Mouse (Mus musculus): ENCODE results near the gene Kctd11. TPM values are rescaled to one million over a fixed set of nuclear protein-coding genes. Genes with fewer than 3 reads are reported as not detected.

The Kctd11 gene
- total RNA-seq, 2 experiments from 2014 or later, result 0.93 to 1.3 TPM

DNA sequence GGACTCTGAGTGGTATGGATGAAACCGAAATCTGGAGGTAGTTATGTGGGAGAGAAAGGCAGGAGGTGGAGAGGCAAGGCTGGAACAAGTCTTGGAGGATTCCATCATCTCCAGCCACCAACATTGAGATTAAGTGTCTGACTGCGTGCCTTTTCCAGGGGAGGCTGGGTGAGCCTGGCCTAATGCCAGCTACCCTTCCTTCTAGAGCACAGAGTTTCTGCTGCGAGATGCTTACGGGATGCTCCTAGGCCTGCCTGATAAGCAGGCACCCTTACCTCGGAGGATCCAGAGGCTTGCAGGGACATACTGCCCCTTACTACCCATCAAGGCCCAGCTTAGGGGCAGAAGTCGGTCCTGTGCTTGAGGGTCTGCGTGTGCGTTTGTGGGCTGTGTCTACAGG, 47.7 kb downstream of the Kctd11 start:
- no peak for DNase-seq (ENCODE audit: low spot score in 2 of 2)
- intact Hi-C loops (cut with DNase I), result no loop called here

DNA sequence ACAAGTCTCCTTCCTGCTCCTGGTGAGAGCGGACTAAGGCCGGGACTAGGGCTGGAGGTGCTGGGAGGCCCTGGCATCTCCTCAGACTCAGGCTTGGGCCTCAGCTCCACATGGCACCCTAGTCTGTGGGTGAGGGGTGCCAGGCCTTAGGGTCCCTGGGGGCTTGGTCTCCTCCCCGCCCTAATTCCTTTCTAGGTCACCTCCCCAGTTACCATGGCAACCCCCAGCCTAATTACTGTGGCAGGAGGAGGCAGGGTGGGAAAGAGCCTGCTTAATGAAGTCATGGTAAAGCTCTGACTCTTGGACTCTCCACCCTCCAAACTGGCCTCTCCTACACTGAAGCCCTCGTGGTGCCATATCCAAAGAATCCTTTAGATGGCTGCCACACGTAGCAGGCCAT, 52.4 kb downstream of the Kctd11 start:
- intact Hi-C loops (cut with DNase I), result no loop called here
- no peak for DNase-seq (ENCODE audit: low spot score in 2 of 2)

Small RNA genes within 50 kb of the gene (microRNA-seq; reads per million reads assigned to microRNA genes)
- gene Mir6924, result not detected

Other genes with a start within 250 kb of the Kctd11 start
- 100 to 1,000 TPM; 117 to 149 TPM for gene Fxr2, start 248.4 kb downstream of the Kctd11 start, total RNA-seq (2021)
- under 1 TPM in 1 of 2 experiments, not detected in 1; 0.39 TPM for gene Sox15, start 226.1 kb downstream of the Kctd11 start, total RNA-seq (2021)
- 10 to 100 TPM; 59.8 to 62.3 TPM for gene Mpdu1, start 218.8 kb downstream of the Kctd11 start, total RNA-seq (2021)
- 10 to 100 TPM; 14.9 to 15.1 TPM for gene Cd68, start 215.3 kb downstream of the Kctd11 start, total RNA-seq (2021)
- gene Eif4a1, start 209.0 kb downstream of the Kctd11 start, total RNA-seq (2021), result 100 to 1,000 TPM; 276 to 285 TPM
- 100 to 1,000 TPM in 1 of 2 experiments, 10 to 100 TPM in 1; 84.3 to 114 TPM for gene Senp3, start 199.3 kb downstream of the Kctd11 start, total RNA-seq (2021)
- gene Tnfsf13, start 195.6 kb downstream of the Kctd11 start, total RNA-seq (2021), result 1 to 10 TPM; 2.3 to 2.6 TPM
- gene Tnfsf12, start 185.6 kb downstream of the Kctd11 start, total RNA-seq (2021), result 10 to 100 TPM in 1 of 2 experiments, 1 to 10 TPM in 1; 7.2 to 12.3 TPM
- 1 to 10 TPM; 1.7 to 3.0 TPM for gene Tnfsfm13, start 185.3 kb downstream of the Kctd11 start, total RNA-seq (2021)
- gene Polr2a, start 122.8 kb downstream of the Kctd11 start, total RNA-seq (2021), result 10 to 100 TPM; 53.5 to 59.7 TPM
- not detected for gene Slc35g3, start 119.4 kb downstream of the Kctd11 start, total RNA-seq (2021)
- 100 to 1,000 TPM; 122 to 127 TPM for gene Zbtb4, start 115.5 kb downstream of the Kctd11 start, total RNA-seq (2021)
- gene Chrnb1, start 85.5 kb downstream of the Kctd11 start, total RNA-seq (2021), result under 1 TPM; 0.66 to 0.81 TPM
- gene Fgf11, start 79.5 kb downstream of the Kctd11 start, total RNA-seq (2021), result 10 to 100 TPM; 14.1 to 18.7 TPM
- not detected for gene Tmem102, start 75.8 kb downstream of the Kctd11 start, total RNA-seq (2021)
- gene Gm39566, start 66.1 kb downstream of the Kctd11 start, total RNA-seq (2021), result not detected
- not detected for gene Spem2, start 62.9 kb downstream of the Kctd11 start, total RNA-seq (2021)
- under 1 TPM; 0.52 TPM for gene Spem1, start 59.2 kb downstream of the Kctd11 start, total RNA-seq (2021)
- gene Nlgn2, start 43.6 kb downstream of the Kctd11 start, total RNA-seq (2021), result 100 to 1,000 TPM; 239 to 241 TPM
- gene Tmem256, start 42.9 kb downstream of the Kctd11 start, total RNA-seq (2021), result 100 to 1,000 TPM; 111 to 130 TPM
- gene Plscr3, start 35.0 kb downstream of the Kctd11 start, total RNA-seq (2021), result 10 to 100 TPM; 18.4 to 18.7 TPM
- not detected for gene Tnk1, start 22.7 kb downstream of the Kctd11 start, total RNA-seq (2021)
- gene Tmem95, start 3.4 kb downstream of the Kctd11 start, total RNA-seq (2021), result not detected
- under 1 TPM in 1 of 2 experiments, not detected in 1; 0.27 TPM for gene Acap1, start 14.1 kb upstream of the Kctd11 start, total RNA-seq (2021)
- under 1 TPM in 1 of 2 experiments, not detected in 1; 0.64 TPM for gene 2810408A11Rik, start 19.6 kb upstream of the Kctd11 start, total RNA-seq (2021)
- gene Neurl4, start 19.7 kb upstream of the Kctd11 start, total RNA-seq (2021), result 100 to 1,000 TPM; 114 to 121 TPM
- 10 to 100 TPM; 25.9 to 32.4 TPM for gene Gps2, start 32.5 kb upstream of the Kctd11 start, total RNA-seq (2021)
- gene Eif5a, start 40.6 kb upstream of the Kctd11 start, total RNA-seq (2021), result 100 to 1,000 TPM; 406 to 453 TPM
- 10 to 100 TPM in 1 of 2 experiments, 1 to 10 TPM in 1; 4.6 to 14.7 TPM for gene Ybx2, start 54.4 kb upstream of the Kctd11 start, total RNA-seq (2021)
- 1 to 10 TPM; 3.6 to 4.4 TPM for gene Slc2a4, start 66.8 kb upstream of the Kctd11 start, total RNA-seq (2021)
- gene Cldn7, start 83.4 kb upstream of the Kctd11 start, total RNA-seq (2021), result not detected
- gene Ctdnep1, start 99.8 kb upstream of the Kctd11 start, total RNA-seq (2021), result 100 to 1,000 TPM; 112 to 128 TPM
- gene Elp5, start 101.1 kb upstream of the Kctd11 start, total RNA-seq (2021), result 10 to 100 TPM; 79.2 to 88.5 TPM
- 100 to 1,000 TPM; 199 to 219 TPM for gene Gabarap, start 109.7 kb upstream of the Kctd11 start, total RNA-seq (2021)
- gene Phf23, start 114.4 kb upstream of the Kctd11 start, total RNA-seq (2021), result 10 to 100 TPM; 41.3 to 46.1 TPM
- 10 to 100 TPM; 25.4 to 36.0 TPM for gene Dvl2, start 119.2 kb upstream of the Kctd11 start, total RNA-seq (2021)
- gene Acadvl, start 134.0 kb upstream of the Kctd11 start, total RNA-seq (2021), result 10 to 100 TPM; 54.3 to 58.5 TPM
- 100 to 1,000 TPM; 867 to 894 TPM for gene Dlg4, start 135.5 kb upstream of the Kctd11 start, total RNA-seq (2021)
- gene Asgr1, start 172.7 kb upstream of the Kctd11 start, total RNA-seq (2021), result 1 to 10 TPM in 1 of 2 experiments, under 1 TPM in 1; 0.99 to 1.1 TPM
- not detected for gene Asgr2, start 211.2 kb upstream of the Kctd11 start, total RNA-seq (2021)
- 1 to 10 TPM in 1 of 2 experiments, under 1 TPM in 1; 0.72 to 1.4 TPM for gene Mgl2, start 248.9 kb upstream of the Kctd11 start, total RNA-seq (2021)

Measured in left cerebral cortex, postnatal 36 days (tissue).